Mouse (Mus musculus): ENCODE data around the gene Eef2.
A peak's percentile ranks its signal among the peaks of the same experiment; 100 is the strongest.

GRCm38 (mm10) chr10:81138131-81138782, 38.2 kb upstream of the Eef2 start:
- TF ChIP-seq BHLHE40 (IDR thresholded peaks at IDR 0.05; ENCODE audit: low read depth, low read length): peak; percentile 30; the same call in 1 of the 2 replicates
- TF ChIP-seq TCF12 (IDR thresholded peaks at IDR 0.05; ENCODE audit: low read depth, low read length): peak; percentile 39; the same call in 1 of the 2 replicates
- no peak for TF ChIP-seq EP300 (IDR thresholded peaks at IDR 0.05; ENCODE audit: low read length)
- TF ChIP-seq POLR2A (IDR thresholded peaks at IDR 0.05; ENCODE audit: low read depth, low read length): no peak
- TF ChIP-seq KAT2A (IDR thresholded peaks at IDR 0.05; ENCODE audit: insufficient replicate concordance, low read length): no peak
- no peak for TF ChIP-seq ZC3H11A (IDR thresholded peaks at IDR 0.05; ENCODE audit: low read depth, low read length)
- 0 out of 2 replicates have a peak, but pooled peaks have one; percentile 35 for TF ChIP-seq IRF4 (IDR thresholded peaks at IDR 0.05; ENCODE audit: low read depth, low read length)
- no peak for TF ChIP-seq POLR2AphosphoS2 (IDR thresholded peaks at IDR 0.05; ENCODE audit: low read depth, low read length)
- no peak for TF ChIP-seq TBP (conservative IDR thresholded peaks at IDR 0.05; ENCODE audit: low read depth, low read length)
- TF ChIP-seq GABPA (IDR thresholded peaks at IDR 0.05; ENCODE audit: insufficient replicate concordance, low read depth, low read length): no peak
- no peak for TF ChIP-seq HCFC1 (IDR thresholded peaks at IDR 0.05; ENCODE audit: low read depth, low read length)
